Mouse (Mus musculus): ENCODE measurements around the gene Selenoi. TPM values are rescaled to one million over a fixed set of nuclear protein-coding genes. Genes with fewer than 3 reads are reported as not detected.
A peak's percentile ranks its signal among the peaks of the same experiment; 100 is the strongest.

Selenoi gene
- polyA plus RNA-seq, 1 experiment from 2014 or later, result 28.2 TPM

GRCm38 (mm10) chr5:30278952-30279351, 46.6 kb downstream of the Selenoi start:
- Histone ChIP-seq H3K36me3 (ENCODE audit: control insufficient read depth, insufficient read depth, low read length) (no peaks in the 10 kb centered on the region), H3K9me3 (ENCODE audit: control insufficient read depth, low read length) (no peaks in the 10 kb centered on the region), H3K4me1 (replicated peaks; ENCODE audit: control insufficient read depth, insufficient read depth, low read length) (no peaks in the 10 kb centered on the region), H3K27me3 (replicated peaks; ENCODE audit: control insufficient read depth, insufficient read depth, low read length) (peaks cover 6% of the 10 kb centered on the region), H3K27ac (ENCODE audit: low read depth, low read length) (no peak overlapping the region), H3K9ac (ENCODE audit: low read depth, low read length) (no peak overlapping the region), H3K4me2 (no peak overlapping the region), H3K4me3 (ENCODE audit: low read depth, low read length) (no peak overlapping the region)
- no peak for DNase-seq (ENCODE audit: low spot score)
- ATAC-seq (replicated peaks; ENCODE audit: low FRiP score), result no peak
- WGBS, result 66% methylated on average over 3 of the region's 3 CpGs

GRCm38 (mm10) chr5:30279446-30279845, 47.1 kb downstream of the Selenoi start:
- Histone ChIP-seq H3K4me1 (replicated peaks; ENCODE audit: control insufficient read depth, insufficient read depth, low read length) (no peaks in the 10 kb centered on the region), H3K36me3 (ENCODE audit: control insufficient read depth, insufficient read depth, low read length) (no peaks in the 10 kb centered on the region), H3K4me3 (ENCODE audit: low read depth, low read length) (no peak overlapping the region), H3K9ac (ENCODE audit: low read depth, low read length) (no peak overlapping the region), H3K27me3 (replicated peaks; ENCODE audit: control insufficient read depth, insufficient read depth, low read length) (peaks cover 6% of the 10 kb centered on the region), H3K27ac (ENCODE audit: low read depth, low read length) (no peak overlapping the region), H3K4me2 (no peak overlapping the region), H3K9me3 (ENCODE audit: control insufficient read depth, low read length) (no peaks in the 10 kb centered on the region)
- 78% methylated on average over 4 of the region's 4 CpGs for WGBS
- ATAC-seq (replicated peaks; ENCODE audit: low FRiP score), result no peak
- DNase-seq (ENCODE audit: low spot score), result no peak

DNA sequence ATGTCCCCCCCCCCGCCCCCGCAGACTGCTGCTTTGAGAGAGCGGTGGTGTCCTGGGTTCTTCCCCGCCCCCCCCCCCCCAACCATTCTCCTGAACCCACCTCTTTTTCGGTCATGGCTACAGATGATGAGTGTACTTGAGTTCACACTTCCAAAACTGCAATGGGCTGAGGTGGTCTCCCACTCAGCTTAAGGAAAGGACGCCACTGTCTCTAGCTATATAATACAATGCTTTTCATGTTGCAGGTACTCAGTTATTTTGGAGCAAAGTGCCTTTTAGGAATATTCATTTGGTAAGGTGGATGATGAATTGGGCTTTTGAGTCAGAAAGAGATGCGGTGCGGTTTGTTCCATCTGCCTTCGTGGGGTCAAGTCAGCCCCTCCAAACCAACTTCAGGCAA, 48.5 kb downstream of the Selenoi start:
- peak overlapping the region; percentile 50 for H3K4me2 ChIP-seq
- H3K27ac ChIP-seq (ENCODE audit: low read depth, low read length), result no peak overlapping the region
- H3K4me1 ChIP-seq (replicated peaks; ENCODE audit: control insufficient read depth, insufficient read depth, low read length), result no peaks in the 10 kb centered on the region
- ATAC-seq (replicated peaks; ENCODE audit: low FRiP score), result no peak
- H3K4me3 ChIP-seq (ENCODE audit: low read depth, low read length), result peak overlapping the region; percentile 7; the same call in 1 of the 2 replicates
- peaks cover 6% of the 10 kb centered on the region for H3K27me3 ChIP-seq (replicated peaks; ENCODE audit: control insufficient read depth, insufficient read depth, low read length)
- H3K9me3 ChIP-seq (ENCODE audit: control insufficient read depth, low read length), result peaks cover 4% of the 10 kb centered on the region; the same call in 1 of the 2 replicates
- WGBS, result 39% methylated on average over 9 of the region's 9 CpGs
- DNase-seq (ENCODE audit: low spot score), result no peak
- no peaks in the 10 kb centered on the region for H3K36me3 ChIP-seq (ENCODE audit: control insufficient read depth, insufficient read depth, low read length)
- no peak overlapping the region for H3K9ac ChIP-seq (ENCODE audit: low read depth, low read length)

- H3K4me2 ChIP-seq, result peak within 1 kb of the TSS; percentile 50
- H3K27me3 ChIP-seq (replicated peaks; ENCODE audit: control insufficient read depth, insufficient read depth, low read length), result peaks cover 6% of the 10 kb centered on the region
- H3K27ac ChIP-seq (ENCODE audit: low read depth, low read length), result no peak within 1 kb of the TSS
- ATAC-seq (replicated peaks; ENCODE audit: low FRiP score), result no peak
- DNase-seq (ENCODE audit: low spot score), result no peak
- H3K4me1 ChIP-seq (replicated peaks; ENCODE audit: control insufficient read depth, insufficient read depth, low read length), result 0 out of 2 replicates have a peak, but pooled peaks cover under 1% of the 10 kb centered on the region
- no peaks in the 10 kb centered on the region for H3K36me3 ChIP-seq (ENCODE audit: control insufficient read depth, insufficient read depth, low read length)
- WGBS, result 9% methylated on average over 26 of the region's 26 CpGs
- peaks cover 4% of the 10 kb centered on the region; the same call in 1 of the 2 replicates for H3K9me3 ChIP-seq (ENCODE audit: control insufficient read depth, low read length)
- H3K9ac ChIP-seq (ENCODE audit: low read depth, low read length), result no peak within 1 kb of the TSS
- H3K4me3 ChIP-seq (ENCODE audit: low read depth, low read length), result peak within 1 kb of the TSS; percentile 7; the same call in 1 of the 2 replicates
Observed at GRCm38 (mm10) chr5:30281291-30281732, 48.9 kb downstream of the Selenoi start, which contains the start of gene Drc1. Gene Drc1, plus strand, starts transcription at chr5:30281388.

DNA sequence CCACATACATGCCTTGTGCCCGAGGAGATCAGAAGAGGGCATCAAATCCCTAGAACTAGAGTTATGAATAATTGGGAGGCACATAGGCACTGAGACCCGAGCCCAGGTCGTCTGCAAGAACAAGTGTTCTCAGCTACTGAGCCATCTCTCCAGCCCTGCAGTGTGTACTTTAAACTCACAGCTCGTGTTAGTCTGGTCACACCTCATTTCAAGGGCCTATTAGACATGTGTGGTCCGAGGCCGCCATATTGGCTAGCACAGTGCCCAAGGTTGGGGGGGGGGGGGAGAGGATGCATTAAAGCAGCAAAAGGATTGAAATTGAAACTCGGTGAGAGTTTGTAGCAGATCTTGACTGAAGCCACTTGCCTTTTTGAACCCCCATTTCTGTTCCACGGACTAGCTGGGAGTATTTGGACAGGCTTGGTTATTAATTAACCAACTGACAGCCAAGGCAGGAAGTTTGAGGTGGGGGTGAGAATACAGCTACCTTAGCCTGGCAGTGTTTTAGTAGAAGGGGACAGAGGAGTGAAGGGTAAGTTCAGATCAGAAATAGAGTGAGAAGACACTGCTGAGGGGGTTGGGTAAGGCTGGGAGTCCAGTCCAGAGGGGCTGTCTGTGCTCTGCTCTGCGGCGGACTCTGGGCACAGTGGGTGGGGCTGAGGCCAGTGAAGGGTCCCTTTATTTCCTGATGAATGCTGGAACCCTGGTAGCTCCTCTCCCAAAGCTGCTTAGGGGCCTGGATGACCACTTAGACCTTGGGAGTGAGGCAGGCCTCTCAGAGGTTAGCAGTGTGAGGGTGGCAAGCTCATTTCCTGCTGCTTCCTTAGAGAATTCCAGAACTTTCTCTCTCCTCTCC, 53.8 kb downstream of the Selenoi start:
- H3K4me1 ChIP-seq (replicated peaks; ENCODE audit: control insufficient read depth, insufficient read depth, low read length), result peaks cover 18% of the 10 kb centered on the region
- H3K9ac ChIP-seq (ENCODE audit: low read depth, low read length), result no peak overlapping the region
- ATAC-seq (replicated peaks; ENCODE audit: low FRiP score), result peak; percentile 18; the same call in 1 of the 2 replicates
- H3K27ac ChIP-seq (ENCODE audit: low read depth, low read length), result peak overlapping the region; percentile 80
- H3K9me3 ChIP-seq (ENCODE audit: control insufficient read depth, low read length), result peaks cover 4% of the 10 kb centered on the region; the same call in 1 of the 2 replicates
- 70% methylated on average over 10 of the region's 10 CpGs for WGBS
- H3K27me3 ChIP-seq (replicated peaks; ENCODE audit: control insufficient read depth, insufficient read depth, low read length), result peaks cover 2% of the 10 kb centered on the region
- H3K36me3 ChIP-seq (ENCODE audit: control insufficient read depth, insufficient read depth, low read length), result no peaks in the 10 kb centered on the region
- H3K4me3 ChIP-seq (ENCODE audit: low read depth, low read length), result no peak overlapping the region
- DNase-seq (ENCODE audit: low spot score), result no peak
- H3K4me2 ChIP-seq, result peak overlapping the region; percentile 39

DNA sequence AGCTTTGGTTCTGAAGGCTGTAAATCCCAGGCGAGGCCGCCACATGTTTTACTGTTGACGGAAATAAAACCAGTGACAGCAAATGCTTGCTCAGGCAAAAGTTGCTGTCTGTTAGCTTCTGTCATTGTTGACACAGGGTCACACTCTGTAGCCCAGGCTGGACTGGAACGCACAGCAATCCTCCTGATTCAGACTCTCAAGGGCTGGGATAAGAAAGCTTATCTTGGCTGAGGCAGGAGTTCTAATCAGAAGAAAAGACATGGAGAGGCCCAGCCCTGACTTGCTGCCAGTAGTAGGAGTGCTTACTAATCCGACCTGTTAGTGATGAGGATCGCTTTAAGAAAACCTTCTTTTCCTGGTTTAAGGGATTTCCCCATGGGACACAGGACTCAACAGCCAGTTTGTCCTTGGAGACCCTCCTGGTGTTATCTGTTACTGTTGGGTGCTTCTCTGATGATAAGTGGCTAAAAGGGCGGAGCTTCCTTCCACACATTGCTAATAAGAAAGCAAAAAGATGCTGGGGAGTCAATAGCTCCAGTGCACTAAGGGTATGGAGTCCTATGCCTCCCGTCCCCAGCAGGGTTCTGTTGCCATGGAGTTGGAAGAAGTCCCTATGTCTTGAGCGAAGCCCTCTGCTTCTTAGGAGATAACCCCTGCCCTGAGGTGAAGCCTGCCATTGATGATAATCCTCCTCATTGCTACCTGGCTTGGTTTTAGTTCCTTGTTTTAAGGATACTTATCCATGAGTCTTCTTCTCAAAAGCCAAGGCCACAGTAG, 54.9 kb downstream of the Selenoi start:
- DNase-seq (ENCODE audit: low spot score) (no peak), ATAC-seq (replicated peaks; ENCODE audit: low FRiP score) (peak; percentile 94)
- Histone ChIP-seq H3K27ac (ENCODE audit: low read depth, low read length) (peak overlapping the region; percentile 80), H3K4me1 (replicated peaks; ENCODE audit: control insufficient read depth, insufficient read depth, low read length) (peaks cover 18% of the 10 kb centered on the region), H3K36me3 (ENCODE audit: control insufficient read depth, insufficient read depth, low read length) (no peaks in the 10 kb centered on the region), H3K4me3 (ENCODE audit: low read depth, low read length) (no peak overlapping the region), H3K4me2 (peak overlapping the region; percentile 40), H3K9me3 (ENCODE audit: control insufficient read depth, low read length) (peaks cover 4% of the 10 kb centered on the region; the same call in 1 of the 2 replicates), H3K9ac (ENCODE audit: low read depth, low read length) (no peak overlapping the region), H3K27me3 (replicated peaks; ENCODE audit: control insufficient read depth, insufficient read depth, low read length) (no peaks in the 10 kb centered on the region)
- WGBS, result 54% methylated on average over 9 of the region's 9 CpGs

Other genes with a start within 250 kb of the Selenoi start
- gene Il6, start 219.5 kb upstream of the Selenoi start, polyA plus RNA-seq (2014; fragmentation: Nextera tagmentation; extraction: Ambion mirVana), result 0.30 TPM in 1 of 2 replicates, not detected in the other
- gene Tyms, start 159.0 kb upstream of the Selenoi start, polyA plus RNA-seq (2014; fragmentation: Nextera tagmentation; extraction: Ambion mirVana), result 344 and 357 TPM in 2 replicates
- 0.18 and 0.35 TPM in 2 replicates for gene Garem2, start 127.4 kb upstream of the Selenoi start, polyA plus RNA-seq (2014; fragmentation: Nextera tagmentation; extraction: Ambion mirVana)
- gene 3110082J24Rik, start 126.5 kb upstream of the Selenoi start, polyA plus RNA-seq (2014; fragmentation: Nextera tagmentation; extraction: Ambion mirVana), result not detected in 2 replicates
- 122 and 128 TPM in 2 replicates for gene Hadha, start 77.4 kb upstream of the Selenoi start, polyA plus RNA-seq (2014; fragmentation: Nextera tagmentation; extraction: Ambion mirVana)
- gene Hadhb, start 77.3 kb upstream of the Selenoi start, polyA plus RNA-seq (2014; fragmentation: Nextera tagmentation; extraction: Ambion mirVana), result 145 and 167 TPM in 2 replicates
- not detected in 2 replicates for gene Adgrf3, start 26.9 kb upstream of the Selenoi start, polyA plus RNA-seq (2014; fragmentation: Nextera tagmentation; extraction: Ambion mirVana)
- 1.6 and 1.7 TPM in 2 replicates for gene Drc1, start 48.8 kb downstream of the Selenoi start, polyA plus RNA-seq (2014; fragmentation: Nextera tagmentation; extraction: Ambion mirVana)
- 0.05 and 0.18 TPM in 2 replicates for gene Otof, start 229.4 kb downstream of the Selenoi start, polyA plus RNA-seq (2014; fragmentation: Nextera tagmentation; extraction: Ambion mirVana)
- gene 1700001C02Rik, start 233.5 kb downstream of the Selenoi start, polyA plus RNA-seq (2014; fragmentation: Nextera tagmentation; extraction: Ambion mirVana), result not detected in 2 replicates

Measured in liver, embryonic 11.5 days (tissue).